Mouse (Mus musculus) liver, adult 2 months (tissue): ENCODE measurements around the gene Slc45a1.

Source experiments
- CTCF ChIP-seq: fragments of 200-500 bp; IDR thresholded peaks from 2 replicates; pipeline ENCODE4 v1.5.1; 2011; ENCODE audit warnings: low read depth, low read length, control low read depth
- POLR2A ChIP-seq: fragments of 200-500 bp; IDR thresholded peaks from 2 replicates; pipeline ENCODE4 v1.6.1; 2011; ENCODE audit warnings: low read length, control low read depth; ENCODE audit not compliant: insufficient read depth; ENCODE audit errors: extremely low read depth

DNA sequence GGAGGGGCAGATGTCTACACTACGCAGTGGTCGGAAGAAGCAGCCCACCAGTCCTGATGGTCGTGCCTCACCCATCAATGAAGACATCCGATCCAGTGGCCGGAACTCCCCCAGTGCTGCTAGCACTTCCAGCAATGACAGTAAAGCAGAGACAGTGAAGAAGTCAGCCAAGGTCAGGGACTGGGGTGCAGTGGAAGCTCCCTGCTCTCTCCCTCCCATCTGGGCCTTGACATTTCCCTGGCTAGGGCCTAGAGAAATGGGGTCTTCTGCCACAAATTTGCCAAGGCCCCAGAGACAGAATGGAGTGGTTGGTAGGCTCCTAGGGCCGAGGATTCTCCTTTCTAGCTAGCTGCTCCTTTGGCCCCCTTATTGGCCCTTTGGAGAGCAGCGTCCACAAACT lies 38.3 kb downstream of the Slc45a1 start:
- no peak for TF ChIP-seq POLR2A
- TF ChIP-seq CTCF, result no peak
